Mouse (Mus musculus) adipocyte (in vitro differentiated cells): ENCODE measurements around the gene Mpi.

Source experiments
- DNase-seq: peaks from one replicate; pipeline ENCODE4 v3.0.0-alpha.2; 2016; ENCODE audit warnings: low spot score

The Mpi gene

DNA sequence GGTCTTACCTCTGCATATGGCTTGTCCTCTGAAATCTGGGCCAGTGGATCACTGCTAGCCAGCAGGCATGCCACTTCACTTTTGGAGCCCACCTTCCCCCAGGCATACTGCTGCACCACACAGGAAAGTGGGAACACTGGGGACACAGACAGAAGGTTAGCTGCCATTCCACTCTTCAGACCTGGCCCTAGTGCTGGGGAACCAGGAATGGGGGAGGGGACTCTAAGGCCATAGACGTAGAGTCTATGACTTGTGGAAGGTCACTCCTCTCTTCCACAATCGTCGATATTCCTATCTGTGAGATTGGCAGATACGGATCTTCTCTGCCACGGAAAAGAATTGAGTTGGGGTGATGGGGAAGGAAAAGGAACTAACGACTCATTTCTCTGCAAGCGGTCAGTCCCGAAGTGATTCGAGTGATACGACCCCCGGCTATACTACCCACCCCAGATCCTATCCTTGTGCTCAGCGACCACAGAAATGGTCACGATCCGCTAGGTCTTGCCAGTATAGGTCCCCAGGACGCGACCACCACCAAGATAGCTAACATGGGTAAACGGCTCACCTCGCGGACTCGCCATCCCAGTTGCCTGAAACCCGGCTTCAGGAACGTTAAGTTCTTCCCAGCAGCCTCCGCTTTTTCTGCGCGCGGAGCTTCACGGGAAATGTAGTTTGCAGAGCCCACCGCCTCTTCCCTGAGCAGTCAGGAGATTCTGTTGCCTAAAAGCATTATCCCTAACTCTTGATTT, at the start of gene Mpi:
TSS of gene Mpi (minus strand) at position 625 of the 749 bp plus-strand sequence.
- peak; percentile 68 for DNase-seq

DNA sequence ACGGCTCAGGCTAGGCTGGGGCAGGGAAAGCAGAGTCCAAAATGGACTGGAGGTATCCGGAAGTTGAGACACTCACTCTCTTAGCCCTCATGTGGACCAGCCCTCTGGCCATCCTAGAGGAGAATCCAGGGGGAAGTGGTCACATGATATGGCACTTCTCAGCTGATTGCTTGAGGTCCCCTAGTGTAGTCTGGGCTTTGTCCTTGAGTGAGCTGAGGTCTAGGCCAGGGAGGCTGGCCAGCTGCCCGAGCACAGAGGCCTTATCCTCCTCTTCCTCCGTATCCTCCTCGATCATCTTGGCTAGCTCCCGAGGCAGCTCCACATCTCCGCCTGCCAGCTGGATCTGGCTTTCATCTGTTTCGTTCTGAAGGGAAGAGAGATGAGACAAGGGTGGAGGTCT, 49.5 kb upstream of the Mpi start:
- no peak for DNase-seq

DNA sequence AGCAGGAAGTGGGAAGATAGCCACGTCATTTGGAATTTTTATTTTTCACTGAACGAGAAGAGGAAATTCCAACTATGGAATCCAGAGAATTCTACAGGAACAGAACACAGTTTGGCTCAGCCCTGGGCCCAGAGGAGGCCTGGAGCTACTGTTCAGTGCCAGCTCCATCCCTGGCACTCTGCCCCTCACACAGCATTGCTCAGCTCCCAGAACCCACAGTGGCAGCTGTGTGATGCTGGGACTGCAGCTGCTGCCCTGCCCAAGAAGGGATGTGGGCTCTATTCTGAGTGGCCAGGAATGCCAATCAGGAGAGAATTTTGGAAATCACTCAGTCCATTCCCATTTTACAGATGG, 48.8 kb upstream of the Mpi start:
- peak; percentile 74 for DNase-seq

GRCm38 (mm10) chr9:57600620-57601352, 48.2 kb upstream of the Mpi start:
- DNase-seq = no peak

DNA sequence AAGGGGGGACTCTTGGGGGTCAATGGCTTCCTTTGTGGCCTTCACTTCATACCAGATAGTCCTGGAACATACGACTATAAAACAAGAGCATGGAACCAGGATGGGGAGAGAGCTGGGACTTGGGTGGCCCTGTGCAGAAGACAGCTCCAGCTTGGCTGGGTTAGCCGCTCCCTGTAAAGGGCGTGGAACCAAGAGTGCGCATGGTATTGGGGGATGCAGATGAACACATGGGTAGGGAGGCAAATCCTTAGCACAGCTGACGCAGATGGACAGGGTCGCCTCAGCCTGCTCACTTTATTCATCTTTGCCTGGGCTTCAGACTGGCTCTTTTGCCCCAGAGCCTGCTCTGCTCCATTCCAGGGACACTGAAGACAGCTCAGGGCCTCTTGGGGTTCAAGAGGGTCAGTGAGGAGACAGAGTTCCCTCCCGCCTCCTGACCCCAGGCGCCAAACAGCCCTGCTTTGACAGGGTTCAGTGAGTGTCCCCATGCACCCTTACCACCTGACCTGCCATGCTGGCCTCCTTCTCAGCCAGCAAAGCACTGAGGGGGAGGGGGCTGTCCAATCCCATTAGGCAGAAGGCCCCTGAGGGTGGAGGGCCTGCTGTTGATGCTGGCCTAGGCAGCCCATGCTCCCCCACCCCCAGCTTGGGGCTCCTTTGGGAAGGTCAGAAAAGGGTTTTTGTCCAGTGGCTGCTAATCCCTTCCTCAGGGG, 46.4 kb upstream of the Mpi start:
- no peak for DNase-seq

- DNase-seq = peak; percentile 35
These were observed 45.4 kb upstream of the Mpi start for GRCm38 (mm10) chr9:57597929-57598382.

GRCm38 (mm10) chr9:57597265-57597664, 44.7 kb upstream of the Mpi start:
- DNase-seq = no peak

- no peak for DNase-seq
These were observed 41.6 kb upstream of the Mpi start for GRCm38 (mm10) chr9:57594174-57594509.

GRCm38 (mm10) chr9:57593454-57594173, 41.1 kb upstream of the Mpi start:
- DNase-seq = no peak

GRCm38 (mm10) chr9:57590726-57591125, 38.2 kb upstream of the Mpi start:
- DNase-seq = peak; percentile 72

- DNase-seq = peak; percentile 74
These were observed 36.9 kb upstream of the Mpi start, which contains the start of gene Ulk3 for GRCm38 (mm10) chr9:57589224-57590126. Gene Ulk3 (plus strand): TSS chr9:57589452.

GRCm38 (mm10) chr9:57584991-57585390, 32.4 kb upstream of the Mpi start:
- no peak for DNase-seq

GRCm38 (mm10) chr9:57577144-57577849, 24.7 kb upstream of the Mpi start:
- DNase-seq = no peak

DNA sequence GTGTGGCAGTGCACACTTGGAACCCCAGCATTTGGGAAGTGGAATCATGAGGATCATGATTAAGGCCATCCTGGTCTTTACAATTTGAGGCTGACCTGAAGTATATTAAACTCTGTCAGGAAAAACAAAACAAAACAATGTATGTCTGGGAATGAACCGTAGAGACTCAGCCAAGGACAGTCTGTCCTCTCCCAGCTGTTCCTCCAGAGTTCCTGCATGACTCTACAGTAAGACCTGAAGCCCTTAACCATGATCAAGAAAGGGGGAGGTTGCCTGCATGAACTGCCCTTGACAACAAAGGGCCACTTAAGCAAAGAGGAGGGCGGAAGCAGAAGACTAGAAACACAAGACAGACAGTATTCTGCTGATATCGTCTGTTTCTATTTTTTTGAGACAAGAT, 23.0 kb upstream of the Mpi start:
- DNase-seq = no peak

DNA sequence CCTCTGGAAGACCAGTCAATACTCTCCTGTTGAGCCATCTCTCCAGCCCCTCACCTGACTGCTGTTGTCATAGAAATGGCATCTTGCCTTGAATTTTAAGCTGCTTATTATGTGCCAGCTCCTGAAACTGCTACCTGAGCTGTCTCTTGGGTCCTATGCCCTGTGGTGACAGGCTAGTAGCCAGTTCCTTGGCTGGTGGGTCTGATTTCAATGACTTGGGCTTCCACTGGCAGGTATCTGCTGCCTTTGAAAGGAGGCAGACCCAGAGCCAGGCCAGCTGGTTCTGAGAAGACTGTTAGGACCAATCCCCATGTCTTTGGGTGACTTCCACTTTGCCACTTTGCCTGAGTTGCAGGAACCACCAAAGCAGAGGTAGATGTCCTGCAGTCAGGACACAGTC, 21.8 kb upstream of the Mpi start:
- no peak for DNase-seq

DNA sequence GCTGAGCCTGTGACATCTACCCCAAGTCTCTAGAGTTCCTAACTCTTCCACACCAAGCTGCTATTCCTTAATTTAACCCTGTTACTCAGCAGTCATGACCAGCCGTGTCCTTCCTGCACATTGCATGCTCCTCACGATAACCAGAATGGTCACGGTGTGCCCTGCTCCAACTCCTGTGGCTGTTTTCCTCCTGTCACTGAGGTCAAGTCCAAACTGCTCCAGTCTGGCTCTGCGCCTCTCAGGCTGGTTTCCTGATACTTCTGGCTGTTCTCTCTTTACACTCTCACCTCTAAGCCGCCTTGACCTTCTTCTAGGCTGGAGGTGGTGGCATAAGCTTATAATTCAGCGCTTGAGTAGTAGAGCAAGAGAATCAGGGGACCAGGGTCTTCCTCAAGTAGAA, 15.9 kb upstream of the Mpi start:
- no peak for DNase-seq

DNA sequence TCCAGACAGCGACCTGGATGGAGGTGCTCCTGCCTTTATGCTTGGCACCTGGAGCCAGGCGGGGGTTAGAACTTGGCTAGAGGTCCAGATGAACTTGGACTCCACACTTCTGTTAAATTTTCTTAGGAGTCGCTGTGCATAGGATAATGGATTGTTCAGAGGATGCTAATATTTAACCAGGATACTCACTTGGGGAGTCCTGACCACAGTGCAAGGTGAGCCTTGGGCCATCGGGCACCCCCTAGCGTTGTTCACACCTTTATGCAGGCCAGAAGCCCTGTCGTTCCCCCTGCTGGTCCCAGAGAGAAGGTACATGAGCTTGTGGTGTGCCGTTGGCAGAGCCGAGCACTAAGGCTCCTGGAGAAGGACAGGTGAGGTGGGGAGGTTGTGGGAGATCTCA, 14.3 kb upstream of the Mpi start:
- no peak for DNase-seq

- peak; percentile 48 for DNase-seq
These were observed 13.2 kb upstream of the Mpi start for GRCm38 (mm10) chr9:57565741-57566221.

DNA sequence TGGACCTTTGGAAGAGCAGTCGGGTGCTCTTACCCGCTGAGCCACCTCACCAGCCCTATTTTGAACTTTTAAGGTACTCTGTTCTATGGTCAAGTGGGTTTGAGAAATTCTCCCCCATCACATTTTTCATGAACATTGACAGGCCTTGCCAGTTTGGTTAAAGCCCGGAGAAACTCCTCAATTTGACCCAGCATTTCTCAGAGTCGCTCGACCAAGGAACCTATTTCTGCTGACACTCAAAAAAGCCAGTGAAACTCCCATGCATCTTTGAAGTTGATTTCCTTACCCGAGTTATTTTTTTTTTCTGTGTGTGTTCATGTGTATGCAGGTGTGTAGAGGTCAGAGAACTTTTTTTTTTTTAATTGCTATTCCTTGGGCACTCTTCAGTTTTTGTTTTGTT, 12.0 kb upstream of the Mpi start:
- DNase-seq = no peak

DNA sequence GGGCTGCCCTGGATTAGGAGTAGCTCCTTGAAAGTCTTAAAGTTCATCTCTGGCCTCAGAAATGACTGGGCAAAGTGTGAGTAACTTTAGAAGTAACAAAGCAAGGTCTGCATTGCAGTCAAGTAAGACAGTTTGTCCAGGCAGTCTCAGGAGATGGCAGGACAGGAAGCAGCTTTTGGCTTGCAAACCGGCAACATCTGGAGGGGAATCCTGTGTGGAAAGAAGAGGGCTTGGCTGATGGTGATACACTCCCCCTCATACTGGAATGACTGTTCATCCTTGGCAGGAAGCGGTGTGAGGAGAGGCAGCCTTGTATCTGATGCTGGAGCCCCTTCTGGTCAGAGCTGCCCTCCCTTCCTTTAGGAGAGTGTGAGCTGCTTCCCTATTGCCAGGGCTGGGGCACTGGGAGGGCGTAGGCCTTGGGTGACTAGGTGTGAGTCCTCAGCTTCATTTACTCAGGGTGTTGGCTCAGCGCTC, 10.4 kb upstream of the Mpi start:
- no peak for DNase-seq
